In genomic region chr1:130701976-130702375, GRCm38 (mm10) we compare ENCODE assay signal across 25 mouse cellular contexts. TPM values are rescaled to one million over a fixed set of nuclear protein-coding genes. Genes with fewer than 3 reads are reported as not detected.
DNase-seq lines count a peak whose midpoint lies in the region; TF ChIP-seq lines count a peak whose summit lies in the region.
"Had no signal": no experiment of that assay in that cellular context is flagged by ENCODE, and none has a peak within 500 bp of the region (broad histone marks: within the 10 kb centered on the region; RNA-seq: fewer than 3 reads in every experiment).

No protein-coding gene starts in this region.

- no peak for TF ChIP-seq EP300 in heart, adult 2 months (IDR thresholded peaks at IDR 0.05; ENCODE audit: insufficient read depth, low read depth, low read length)

- H3K79me2 ChIP-seq in heart, adult 2 months (replicated peaks; ENCODE audit: control insufficient read depth, insufficient read depth, low read length) = no peaks in the 10 kb centered on the region

- H3K4me1 ChIP-seq in heart, adult 2 months (ENCODE audit: control insufficient read depth, insufficient read depth, low read length) = peaks cover 1% of the 10 kb centered on the region; the same call in 1 of the 2 replicates
- H3K4me1 ChIP-seq in heart, embryonic 10.5 days = no peaks in the 10 kb centered on the region

- no peaks in the 10 kb centered on the region for H3K9me3 ChIP-seq in heart, embryonic 10.5 days
- H3K9me3 ChIP-seq: G1E had no signal

- H3K27ac ChIP-seq in heart, adult 2 months = peak overlapping the region; percentile 24
- H3K27ac ChIP-seq in heart, embryonic 10.5 days = no peak overlapping the region

- TF ChIP-seq POLR2A in heart, adult 2 months (IDR thresholded peaks at IDR 0.05; ENCODE audit: insufficient read depth, low read depth, low read length) = no peak

- 89% methylated on average over 11 of the region's 11 CpGs for WGBS in heart, adult 2 months
- WGBS in heart, embryonic 10.5 days = 91% methylated on average over 11 of the region's 11 CpGs

- DNase-seq in heart, adult 11 months = peak; percentile 88
- no peak for DNase-seq in heart, adult 8-10 months (ENCODE audit: low spot score)
- no peak for DNase-seq in heart, adult 2 months
- no peak for DNase-seq in heart, embryonic 10.5 days (ENCODE audit: low spot score)
- DNase-seq in retina, adult 2 months (ENCODE audit: low read depth, low spot score) = peak; percentile 78
- DNase-seq in retina, postnatal 1 day = no peak
- DNase-seq: adrenal gland, adult 2 months; adrenal gland, adult 8-10 months; adrenal gland, postnatal 10 days; adrenal gland, postnatal 14 days; adrenal gland, postnatal 25 days; adrenal gland, postnatal 36 days; B cell, adult 2 months; cerebellum, adult 11 months; cerebellum, adult 11-12 months; cerebellum, adult 18-20 months had no signal

- TF ChIP-seq CTCF in heart, adult 2 months (IDR thresholded peaks at IDR 0.05) = no peak

- H3K9ac ChIP-seq in heart, adult 2 months (ENCODE audit: low read depth, low read length) = no peak overlapping the region

- H3K27me3 ChIP-seq in heart, adult 2 months (ENCODE audit: control insufficient read depth, insufficient read depth, low read length) = no peaks in the 10 kb centered on the region
- H3K27me3 ChIP-seq in heart, embryonic 10.5 days (ENCODE audit: insufficient read depth, poor library complexity, severe bottlenecking) = no peaks in the 10 kb centered on the region
- H3K27me3 ChIP-seq: CH12.LX, Patski had no signal

- H3K4me3 ChIP-seq in heart, adult 2 months = no peak overlapping the region
- no peak overlapping the region for H3K4me3 ChIP-seq in heart, embryonic 10.5 days

- peaks cover 54% of the 10 kb centered on the region for H3K36me3 ChIP-seq in heart, adult 2 months (ENCODE audit: control insufficient read depth, insufficient read depth, low read length)
- peaks cover 53% of the 10 kb centered on the region for H3K36me3 ChIP-seq in heart, embryonic 10.5 days

- intact Hi-C loops in heart, adult 2 months (cut with DNase I) = no loop called here

RNA-seq across cellular contexts. Expression of gene Gm29427, which starts 13.6 kb away (rescaled TPM):
- not detected for total RNA-seq in heart, adult 8-10 months (2022)
- under 1 TPM; 0.14 to 0.16 TPM for total RNA-seq in heart, adult 2 months (2021)
- 0.14 and 0.32 TPM in 2 replicates for polyA plus RNA-seq in heart, adult 2 months (2012; rRNA removed)
- not detected in 2 replicates for polyA plus RNA-seq in heart, embryonic 10.5 days (2016; fragmentation: Nextera tagmentation; extraction: Ambion mirVana)
- total RNA-seq: adrenal gland, adult 2 months; adrenal gland, postnatal 10 days; adrenal gland, postnatal 14 days; adrenal gland, postnatal 36 days; CH12.LX; MEL had no signal
- polyA plus RNA-seq: activated CD4-positive, CD25-positive, alpha-beta regulatory T cell, adult 4 months; adrenal gland, adult 2 months; brain, embryonic 14.5 days; C2C12; CD4-positive, CD25-positive, alpha-beta regulatory T cell, adult 4 months; G1E had no signal

RNA-seq across cellular contexts. Expression of gene Yod1, which starts 15.2 kb away (rescaled TPM):
- 1 to 10 TPM; 3.1 to 4.5 (median 4.0) TPM for total RNA-seq in heart, adult 8-10 months (2022)
- 1 to 10 TPM; 3.7 to 4.9 TPM for total RNA-seq in heart, adult 2 months (2021)
- 1.2 and 2.2 TPM in 2 replicates for polyA plus RNA-seq in heart, adult 2 months (2012; rRNA removed)
- 8.6 and 10.1 TPM in 2 replicates for polyA plus RNA-seq in heart, embryonic 10.5 days (2016; fragmentation: Nextera tagmentation; extraction: Ambion mirVana)

RNA-seq across cellular contexts. Expression of gene Pfkfb2, which starts 27.1 kb away (rescaled TPM):
- total RNA-seq in heart, adult 8-10 months (2022) = 100 to 1,000 TPM in 1 of 4 experiments, 10 to 100 TPM in 3; 79.2 to 109 (median 83.8) TPM
- total RNA-seq in heart, adult 2 months (2021) = 10 to 100 TPM; 82.5 to 96.6 TPM
- polyA plus RNA-seq in heart, adult 2 months (2012; rRNA removed) = 31.9 and 58.5 TPM in 2 replicates
- 5.0 and 7.4 TPM in 2 replicates for polyA plus RNA-seq in heart, embryonic 10.5 days (2016; fragmentation: Nextera tagmentation; extraction: Ambion mirVana)

RNA-seq across cellular contexts. Expression of gene AA986860, which starts 29.8 kb away (rescaled TPM):
- total RNA-seq in heart, adult 8-10 months (2022) = under 1 TPM; 0.30 to 0.69 (median 0.36) TPM
- total RNA-seq in heart, adult 2 months (2021) = under 1 TPM; 0.43 to 0.47 TPM
- polyA plus RNA-seq in heart, adult 2 months (2012; rRNA removed) = 0.41 and 0.82 TPM in 2 replicates
- 0.67 and 1.1 TPM in 2 replicates for polyA plus RNA-seq in heart, embryonic 10.5 days (2016; fragmentation: Nextera tagmentation; extraction: Ambion mirVana)

RNA-seq across cellular contexts. Expression of gene C4bp, which starts 40.5 kb away (rescaled TPM):
- total RNA-seq in heart, adult 8-10 months (2022) = not detected
- total RNA-seq in heart, adult 2 months (2021) = not detected
- polyA plus RNA-seq in heart, adult 2 months (2012; rRNA removed) = not detected in 2 replicates
- polyA plus RNA-seq in heart, embryonic 10.5 days (2016; fragmentation: Nextera tagmentation; extraction: Ambion mirVana) = not detected in 2 replicates
- total RNA-seq: adrenal gland, postnatal 25 days; ES-E14; MEL had no signal
- polyA plus RNA-seq: activated CD4-positive, CD25-positive, alpha-beta regulatory T cell, adult 4 months; C2C12; CD4-positive, CD25-positive, alpha-beta regulatory T cell, adult 4 months; G1E had no signal

Comparison
In these comparisons a context has a peak if more than half of its experiments do, and no peak if none do; other contexts are left out.
1. DNase-seq: peak in heart, adult 11 months (single experiment) and retina, adult 2 months (single experiment); none in heart, adult 8-10 months (single experiment), heart, adult 2 months (0 of 2), heart, embryonic 10.5 days (single experiment) and retina, postnatal 1 day (single experiment).